Mouse (Mus musculus): ENCODE measurements around the gene Slc22a28. TPM values are rescaled to one million over a fixed set of nuclear protein-coding genes. Genes with fewer than 3 reads are reported as not detected.
"Not testable (repeated sequence)": the region's sequence is repeated elsewhere in the genome, so short reads cannot be mapped to it uniquely, and the experiment has no call there.

Slc22a28 gene
- polyA plus RNA-seq (2016; fragmentation: Nextera tagmentation; extraction: Ambion mirVana): not detected in 2 replicates

- ATAC-seq (ENCODE audit: insufficient number of reproducible peaks, insufficient read depth, low FRiP score, low TSS enrichment); H3K36me3 ChIP-seq: not testable (repeated sequence)
These were observed at the start of gene Slc22a28 for GRCm38 (mm10) chr19:8131881-8132280. Slc22a28 (minus strand) TSS chr19:8131982.

GRCm38 (mm10) chr19:8148787-8149523 is 17.2 kb upstream of the Slc22a28 start:
- Histone ChIP-seq H3K27ac (no peak overlapping the region), H3K36me3 (no peaks in the 10 kb centered on the region)
- 53% methylated on average over 2 of the region's 2 CpGs for WGBS

More at GRCm38 (mm10) chr19:8131881-8132280, at the start of gene Slc22a28:
- H3K4me3 ChIP-seq; H3K9ac ChIP-seq; H3K27me3 ChIP-seq; H3K4me2 ChIP-seq (replicated peaks); H3K4me1 ChIP-seq; H3K9me3 ChIP-seq; H3K27ac ChIP-seq: not testable (repeated sequence)
- 82% methylated on average over 2 of the region's 3 CpGs for WGBS

GRCm38 (mm10) chr19:8142716-8143115 is 10.9 kb upstream of the Slc22a28 start:
- not testable (repeated sequence) for H3K36me3 ChIP-seq; H3K9ac ChIP-seq; H3K4me1 ChIP-seq; ATAC-seq (ENCODE audit: insufficient number of reproducible peaks, insufficient read depth, low FRiP score, low TSS enrichment); H3K4me2 ChIP-seq (replicated peaks); H3K27me3 ChIP-seq; H3K9me3 ChIP-seq; H3K4me3 ChIP-seq; H3K27ac ChIP-seq
- WGBS: 86% methylated on average over 2 of the region's 2 CpGs

More at GRCm38 (mm10) chr19:8148787-8149523, 17.2 kb upstream of the Slc22a28 start:
- Histone ChIP-seq H3K9ac (no peak overlapping the region), H3K4me2 (replicated peaks) (no peak overlapping the region), H3K27me3 (no peaks in the 10 kb centered on the region), H3K4me3 (no peak overlapping the region), H3K4me1 (no peaks in the 10 kb centered on the region), H3K9me3 (peaks cover 9% of the 10 kb centered on the region; the same call in 1 of the 2 replicates)
- ATAC-seq (ENCODE audit: insufficient number of reproducible peaks, insufficient read depth, low FRiP score, low TSS enrichment): no peak

GRCm38 (mm10) chr19:8134127-8134841 is 2.5 kb upstream of the Slc22a28 start:
- not testable (repeated sequence) for ATAC-seq (ENCODE audit: insufficient number of reproducible peaks, insufficient read depth, low FRiP score, low TSS enrichment); H3K27me3 ChIP-seq; H3K4me3 ChIP-seq; H3K36me3 ChIP-seq; H3K4me1 ChIP-seq; H3K9me3 ChIP-seq; H3K4me2 ChIP-seq (replicated peaks); H3K27ac ChIP-seq; H3K9ac ChIP-seq
- WGBS: 66% methylated on average over 14 of the region's 14 CpGs

GRCm38 (mm10) chr19:8019904-8020349 is 111.9 kb downstream of the Slc22a28 start:
- no peak overlapping the region for H3K9ac ChIP-seq
- 0 out of 2 replicates have a peak, but pooled peaks cover 4% of the 10 kb centered on the region for H3K9me3 ChIP-seq
- no peaks in the 10 kb centered on the region for H3K36me3 ChIP-seq
- H3K4me2 ChIP-seq (replicated peaks): no peak overlapping the region
- no peak overlapping the region for H3K4me3 ChIP-seq
- no peaks in the 10 kb centered on the region for H3K27me3 ChIP-seq
- ATAC-seq (ENCODE audit: insufficient number of reproducible peaks, insufficient read depth, low FRiP score, low TSS enrichment): no peak
- no peaks in the 10 kb centered on the region for H3K4me1 ChIP-seq
- 94% methylated on average over 13 of the region's 13 CpGs for WGBS
- no peak overlapping the region for H3K27ac ChIP-seq

GRCm38 (mm10) chr19:8019329-8019851 is 112.4 kb downstream of the Slc22a28 start:
- not testable (repeated sequence) for H3K4me1 ChIP-seq; H3K4me2 ChIP-seq (replicated peaks); H3K9me3 ChIP-seq; H3K4me3 ChIP-seq; H3K36me3 ChIP-seq; H3K27me3 ChIP-seq; H3K27ac ChIP-seq; H3K9ac ChIP-seq; ATAC-seq (ENCODE audit: insufficient number of reproducible peaks, insufficient read depth, low FRiP score, low TSS enrichment)
- WGBS: 90% methylated on average over 17 of the region's 17 CpGs

GRCm38 (mm10) chr19:8018535-8018934 is 113.2 kb downstream of the Slc22a28 start:
- H3K27ac ChIP-seq; H3K9ac ChIP-seq; H3K4me2 ChIP-seq (replicated peaks); H3K4me3 ChIP-seq; H3K36me3 ChIP-seq; ATAC-seq (ENCODE audit: insufficient number of reproducible peaks, insufficient read depth, low FRiP score, low TSS enrichment); H3K4me1 ChIP-seq; H3K27me3 ChIP-seq; H3K9me3 ChIP-seq: not testable (repeated sequence)
- 91% methylated on average over 9 of the region's 9 CpGs for WGBS

Other genes starting within 250 kb of the Slc22a28 start
- not detected in 2 replicates for gene Slc22a27, start 166.0 kb downstream of the Slc22a28 start, polyA plus RNA-seq (2016; fragmentation: Nextera tagmentation; extraction: Ambion mirVana)
- 0.14 TPM in 1 of 2 replicates, not detected in the other for gene Slc22a29, start 86.9 kb upstream of the Slc22a28 start, polyA plus RNA-seq (2016; fragmentation: Nextera tagmentation; extraction: Ambion mirVana)